In the genomic region with DNA sequence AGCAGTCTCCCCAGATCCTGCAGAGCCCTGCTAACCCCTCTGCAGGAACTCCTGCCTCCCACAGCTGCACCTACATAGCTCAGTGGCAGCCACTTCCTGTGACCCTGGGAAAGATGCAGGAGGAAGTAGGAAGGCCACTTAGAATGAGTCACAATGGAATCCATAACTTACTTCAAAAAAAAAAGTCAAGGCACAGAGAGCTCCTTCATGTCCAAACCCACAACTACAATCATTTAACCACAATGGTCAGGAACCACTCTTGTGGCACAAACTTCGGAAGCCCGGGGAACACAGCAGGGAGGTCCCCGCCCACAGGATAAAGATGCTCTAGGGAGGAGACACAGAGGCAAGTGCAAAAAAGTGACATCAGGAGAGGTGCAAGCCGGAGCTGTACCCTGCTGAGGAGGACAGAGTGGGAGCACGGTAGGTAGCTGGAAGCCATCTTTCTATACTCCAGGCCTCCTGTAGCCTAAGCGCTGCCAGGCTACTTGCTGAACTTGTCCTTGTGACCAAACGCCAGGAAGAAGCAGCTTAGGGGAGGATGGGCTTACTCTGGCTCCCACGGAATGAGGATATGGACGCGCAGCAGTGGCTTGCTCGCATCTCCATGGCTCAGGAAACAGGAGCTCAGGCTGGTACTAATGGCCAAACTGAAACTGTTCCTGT, we compare ENCODE assay signal across 11 mouse cellular contexts. TPM values are rescaled to one million over a fixed set of nuclear protein-coding genes. Genes with fewer than 3 reads are reported as not detected.
DNase-seq lines count a peak whose midpoint lies in the region; ATAC-seq lines count a peak whose summit lies in the region.
"Had no signal": no experiment of that assay in that cellular context is flagged by ENCODE, and none has a peak within 500 bp of the region (broad histone marks: within the 10 kb centered on the region; RNA-seq: fewer than 3 reads in every experiment).

No protein-coding gene starts in this region.

- no peaks in the 10 kb centered on the region for H3K9me3 ChIP-seq in hindbrain, embryonic 10.5 days
- H3K9me3 ChIP-seq in hindbrain, embryonic 14.5 days (ENCODE audit: control insufficient read depth, low read length) = no peaks in the 10 kb centered on the region

- no peak for DNase-seq in hindbrain, embryonic 10.5 days (ENCODE audit: low spot score)
- no peak for DNase-seq in hindbrain, embryonic 14.5 days (ENCODE audit: low spot score)
- DNase-seq in CD4-positive, CD25-positive, alpha-beta regulatory T cell, adult 2 months (ENCODE audit: low read depth, low spot score) = peak; percentile 32
- DNase-seq in adrenal gland, postnatal 10 days = peak; percentile 57
- no peak for DNase-seq in urinary bladder, adult 18-20 months (ENCODE audit: low spot score in 2 of 2)
- DNase-seq in frontal cortex, adult 2 months (ENCODE audit: extremely low spot score in 1 of 2, low spot score in 1 of 2) = no peak
- no peak for DNase-seq in testis, postnatal 10 days (ENCODE audit: low spot score)
- DNase-seq: kidney, postnatal 25 days; lung, postnatal 10 days had no signal

- peaks cover 72% of the 10 kb centered on the region for H3K4me1 ChIP-seq in hindbrain, embryonic 10.5 days (replicated peaks)
- peaks cover 57% of the 10 kb centered on the region for H3K4me1 ChIP-seq in hindbrain, embryonic 14.5 days (replicated peaks; ENCODE audit: control insufficient read depth, insufficient read depth, low read length)

- H3K9ac ChIP-seq in hindbrain, embryonic 14.5 days = no peak overlapping the region

- H3K4me3 ChIP-seq in hindbrain, embryonic 10.5 days = no peak overlapping the region
- no peak overlapping the region for H3K4me3 ChIP-seq in hindbrain, embryonic 14.5 days (replicated peaks; ENCODE audit: low read length)
- H3K4me3 ChIP-seq: erythroblast, embryonic 14.5 days had no signal

- peaks cover 5% of the 10 kb centered on the region; the same call in 1 of the 2 replicates for H3K36me3 ChIP-seq in hindbrain, embryonic 10.5 days
- no peaks in the 10 kb centered on the region for H3K36me3 ChIP-seq in hindbrain, embryonic 14.5 days (replicated peaks; ENCODE audit: control insufficient read depth, insufficient read depth)

- ATAC-seq in hindbrain, embryonic 14.5 days (ENCODE audit: low FRiP score) = no peak
- peak; percentile 34 for ATAC-seq in megakaryocyte, adult 5-6 weeks (ENCODE audit: poor library complexity, severe bottlenecking)

- WGBS in hindbrain, embryonic 10.5 days = 60% methylated on average over 11 of the region's 11 CpGs
- 63% methylated on average over 11 of the region's 11 CpGs for WGBS in hindbrain, embryonic 14.5 days

- H3K27me3 ChIP-seq in hindbrain, embryonic 10.5 days (ENCODE audit: insufficient read depth, poor library complexity, severe bottlenecking) = no peaks in the 10 kb centered on the region
- H3K27me3 ChIP-seq in hindbrain, embryonic 14.5 days (ENCODE audit: control insufficient read depth, insufficient read depth, low read length) = no peaks in the 10 kb centered on the region

- H3K27ac ChIP-seq in hindbrain, embryonic 10.5 days = peak overlapping the region; percentile 56
- H3K27ac ChIP-seq in hindbrain, embryonic 14.5 days = no peak overlapping the region

- no peak overlapping the region for H3K4me2 ChIP-seq in hindbrain, embryonic 14.5 days (replicated peaks)

RNA-seq across cellular contexts. Expression of gene Sipa1l2, which starts 8.7 kb away (rescaled TPM):
- 13.9 and 20.1 TPM in 2 replicates for polyA plus RNA-seq in hindbrain, embryonic 10.5 days (2016; fragmentation: Nextera tagmentation; extraction: Ambion mirVana)
- 19.3 and 22.1 TPM in 2 replicates for polyA plus RNA-seq in hindbrain, embryonic 14.5 days (2014; fragmentation: Nextera tagmentation; extraction: Ambion mirVana)
- total RNA-seq in adrenal gland, postnatal 10 days (2021) = 10 to 100 TPM; 29.1 to 36.5 TPM
- 5.2 and 7.4 TPM in 2 replicates for total RNA-seq in megakaryocyte, adult 5-6 weeks (2015)
- total RNA-seq in megakaryocyte, adult 5-6 weeks (2017) = 10.9 and 11.6 TPM in 2 replicates
- 26.7 and 29.7 TPM in 2 replicates for polyA plus RNA-seq in frontal cortex, adult 2 months (2012; rRNA removed)

Comparison
In these comparisons a context has a peak if more than half of its experiments do, and no peak if none do; other contexts are left out.
1. DNase-seq: peak in CD4-positive, CD25-positive, alpha-beta regulatory T cell, adult 2 months (single experiment) and adrenal gland, postnatal 10 days (single experiment); none in hindbrain, embryonic 10.5 days (single experiment), hindbrain, embryonic 14.5 days (single experiment), urinary bladder, adult 18-20 months (0 of 2), frontal cortex, adult 2 months (0 of 2) and testis, postnatal 10 days (single experiment).